Mouse (Mus musculus) forebrain, embryonic 15.5 days (tissue): ENCODE measurements at regions not wholly inside any gene's neighbourhood (a gene's known extent, or its start where the extent isn't known, plus 50 kb on each side); places are given as distances from the start of the nearest gene placed in this dataset.
A peak's percentile ranks its signal among the peaks of the same experiment; 100 is the strongest.

Experiments used
- ATAC-seq: fragments of 200-750 bp; cut with Nextera tagmentation; replicated peaks from 2 replicates; pipeline ENCODE4 v1.8.0; 2017; ENCODE audit warnings: mild to moderate bottlenecking, moderate TSS enrichment, moderate library complexity
- H3K27ac ChIP-seq: fragments of 300-500 bp; sonication (generic); replicated peaks from 2 replicates; pipeline ENCODE4 v1.5.1; 2015; ENCODE audit warnings: mild to moderate bottlenecking, inconsistent platforms
- H3K27me3 ChIP-seq: fragments of 300-500 bp; sonication (generic); 2 replicates; pipeline ENCODE4 v1.6.1; 2015; ENCODE audit warnings: inconsistent platforms
- H3K36me3 ChIP-seq: fragments of 300-500 bp; sonication (generic); 2 replicates; pipeline ENCODE4 v1.6.1; 2015; ENCODE audit warnings: mild to moderate bottlenecking, inconsistent platforms
- H3K4me1 ChIP-seq: fragments of 300-500 bp; sonication (generic); 2 replicates; pipeline ENCODE4 v1.6.1; 2015; ENCODE audit warnings: inconsistent platforms
- H3K4me2 ChIP-seq: fragments of 300-500 bp; sonication (generic); replicated peaks from 2 replicates; pipeline ENCODE4 v1.6.1; 2015; ENCODE audit warnings: mild to moderate bottlenecking, inconsistent platforms
- H3K4me3 ChIP-seq: fragments of 300-500 bp; sonication (generic); 2 replicates; pipeline ENCODE4 v1.5.1; 2015; ENCODE audit warnings: mild to moderate bottlenecking, inconsistent platforms
- H3K9ac ChIP-seq: fragments of 300-500 bp; sonication (generic); replicated peaks from 2 replicates; pipeline ENCODE4 v1.6.1; 2015; ENCODE audit warnings: mild to moderate bottlenecking, inconsistent platforms
- H3K9me3 ChIP-seq: fragments of 300-500 bp; sonication (generic); 2 replicates; pipeline ENCODE4 v1.6.1; 2016; ENCODE audit warnings: inconsistent platforms
- WGBS: fragments of 180-500 bp; shearing (Covaris S2); methylation state at CpG from one replicate; pipeline ENCODE4 v1.1.7; 2015; ENCODE audit warnings: mixed read lengths; 5-methylcytosine and 5-hydroxymethylcytosine counted together

GRCm38 (mm10) chr5:49909483-49909882, 149.3 kb downstream of the Adgra3 start:
- H3K27me3 ChIP-seq, result no peaks in the 10 kb centered on the region
- no peaks in the 10 kb centered on the region for H3K36me3 ChIP-seq
- H3K9ac ChIP-seq, result no peak overlapping the region
- H3K4me2 ChIP-seq, result no peak overlapping the region
- H3K9me3 ChIP-seq, result no peaks in the 10 kb centered on the region
- no peaks in the 10 kb centered on the region for H3K4me1 ChIP-seq
- ATAC-seq, result no peak
- H3K4me3 ChIP-seq, result no peak overlapping the region
- WGBS, result 98% methylated on average over 1 of the region's 1 CpGs
- H3K27ac ChIP-seq, result no peak overlapping the region

DNA sequence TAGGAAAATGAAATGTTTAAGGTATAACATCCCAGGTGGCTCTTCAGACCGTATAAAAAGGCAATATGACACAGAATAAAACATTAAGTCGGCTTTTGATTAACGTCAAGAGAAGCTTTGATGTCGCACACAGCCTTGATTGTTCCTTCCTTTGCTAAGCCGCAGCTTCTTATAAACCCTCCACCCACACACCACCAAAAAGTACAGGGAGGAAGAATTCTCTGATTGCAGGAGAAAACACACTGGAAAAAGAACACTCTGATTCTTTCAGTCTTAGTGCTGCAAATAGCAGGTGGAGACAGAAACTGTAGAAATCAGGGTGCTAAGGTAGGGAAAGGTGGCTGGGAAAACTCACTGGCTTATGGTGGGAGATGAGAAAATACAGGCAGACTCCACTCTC, 162.7 kb downstream of the Adgra3 start:
- H3K27ac ChIP-seq, result no peak overlapping the region
- no peak for ATAC-seq
- H3K9ac ChIP-seq, result no peak overlapping the region
- H3K4me1 ChIP-seq, result no peaks in the 10 kb centered on the region
- no peak overlapping the region for H3K4me3 ChIP-seq
- no peaks in the 10 kb centered on the region for H3K27me3 ChIP-seq
- H3K36me3 ChIP-seq, result no peaks in the 10 kb centered on the region
- WGBS, result 84% methylated on average over 5 of the region's 5 CpGs
- H3K9me3 ChIP-seq, result no peaks in the 10 kb centered on the region
- H3K4me2 ChIP-seq, result no peak overlapping the region

GRCm38 (mm10) chr5:49880383-49880782, 178.4 kb downstream of the Adgra3 start:
- WGBS, result 16% methylated on average over 2 of the region's 2 CpGs
- no peak overlapping the region for H3K4me3 ChIP-seq
- no peak overlapping the region for H3K27ac ChIP-seq
- no peak for ATAC-seq
- H3K36me3 ChIP-seq, result no peaks in the 10 kb centered on the region
- H3K27me3 ChIP-seq, result no peaks in the 10 kb centered on the region
- no peaks in the 10 kb centered on the region for H3K9me3 ChIP-seq
- no peak overlapping the region for H3K4me2 ChIP-seq
- H3K9ac ChIP-seq, result no peak overlapping the region
- no peaks in the 10 kb centered on the region for H3K4me1 ChIP-seq

- WGBS, result 5% methylated on average over 1 of the region's 1 CpGs
- ATAC-seq, result no peak
- Histone ChIP-seq H3K9me3 (no peaks in the 10 kb centered on the region), H3K4me2 (no peak overlapping the region), H3K4me1 (no peaks in the 10 kb centered on the region), H3K36me3 (no peaks in the 10 kb centered on the region), H3K4me3 (no peak overlapping the region), H3K27ac (no peak overlapping the region), H3K27me3 (no peaks in the 10 kb centered on the region), H3K9ac (no peak overlapping the region)
Measured at GRCm38 (mm10) chr5:49876240-49876639, 182.6 kb downstream of the Adgra3 start.

DNA sequence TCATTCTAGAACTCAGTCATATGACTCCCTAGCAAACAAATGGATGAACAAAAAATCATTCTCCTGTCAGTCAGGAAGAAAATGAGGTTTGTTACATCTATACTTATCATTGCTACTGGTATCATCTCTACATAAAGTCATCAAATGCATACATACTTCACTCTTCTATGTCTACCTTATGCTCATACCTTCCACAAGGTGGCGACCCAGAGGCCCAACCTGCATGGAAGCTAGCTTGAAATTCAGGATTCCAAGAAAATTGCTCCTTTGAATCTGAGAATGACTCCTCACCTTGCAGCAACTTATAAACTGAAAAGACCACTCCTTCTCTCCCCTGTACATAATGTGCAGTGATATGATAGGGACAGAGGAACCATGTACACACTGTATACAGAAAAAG, 201.6 kb downstream of the Adgra3 start:
- H3K9ac ChIP-seq, result no peak overlapping the region
- H3K4me1 ChIP-seq, result no peaks in the 10 kb centered on the region
- H3K27me3 ChIP-seq, result no peaks in the 10 kb centered on the region
- WGBS, result 48% methylated on average over 1 of the region's 1 CpGs
- no peak for ATAC-seq
- no peaks in the 10 kb centered on the region for H3K36me3 ChIP-seq
- H3K9me3 ChIP-seq, result no peaks in the 10 kb centered on the region
- no peak overlapping the region for H3K4me2 ChIP-seq
- no peak overlapping the region for H3K4me3 ChIP-seq
- H3K27ac ChIP-seq, result no peak overlapping the region

DNA sequence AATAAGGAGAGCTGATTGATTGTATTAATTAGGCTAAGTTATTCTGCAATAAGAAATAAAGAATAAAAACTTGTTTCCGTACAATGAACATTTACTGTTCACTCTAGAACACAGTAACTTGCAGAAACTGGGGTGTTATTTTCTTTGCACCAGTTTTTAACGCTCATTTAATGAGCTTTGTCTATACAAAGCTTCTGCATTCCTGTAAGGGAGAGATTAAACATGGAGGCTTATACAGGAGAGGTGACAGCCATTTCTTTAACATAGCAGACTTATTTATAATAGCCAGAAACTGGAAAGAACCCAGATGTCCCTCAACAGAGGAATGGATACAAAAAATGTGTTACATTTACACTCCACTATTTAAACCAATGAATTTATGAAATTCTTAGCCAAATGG, 202.8 kb downstream of the Adgra3 start:
- Histone ChIP-seq H3K9me3 (no peaks in the 10 kb centered on the region), H3K4me1 (no peaks in the 10 kb centered on the region), H3K4me3 (no peak overlapping the region), H3K27me3 (no peaks in the 10 kb centered on the region), H3K36me3 (no peaks in the 10 kb centered on the region), H3K4me2 (no peak overlapping the region), H3K27ac (no peak overlapping the region), H3K9ac (no peak overlapping the region)
- WGBS, result 82% methylated on average over 2 of the region's 2 CpGs
- no peak for ATAC-seq

DNA sequence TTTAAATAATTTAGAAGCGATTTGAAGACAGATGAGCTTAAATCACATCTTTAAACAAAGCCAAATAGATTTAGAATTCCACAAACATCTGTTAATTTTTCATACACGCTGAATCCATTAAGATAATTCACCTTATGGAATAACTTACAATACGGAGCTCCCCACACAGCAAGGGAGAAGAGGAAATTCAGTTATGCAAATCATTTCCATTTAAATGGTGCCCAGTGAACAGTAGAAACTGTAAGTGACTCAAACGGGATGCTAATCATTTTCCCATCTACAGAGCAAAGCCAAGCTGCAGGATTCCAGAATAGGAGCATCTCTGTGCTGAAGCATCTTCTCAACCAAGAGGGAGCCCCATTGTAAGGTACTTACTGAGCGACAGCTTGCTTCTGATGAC, 210.1 kb downstream of the Adgra3 start:
- H3K9me3 ChIP-seq, result no peaks in the 10 kb centered on the region
- ATAC-seq, result peak; percentile 48; the same call in 1 of the 2 replicates

DNA sequence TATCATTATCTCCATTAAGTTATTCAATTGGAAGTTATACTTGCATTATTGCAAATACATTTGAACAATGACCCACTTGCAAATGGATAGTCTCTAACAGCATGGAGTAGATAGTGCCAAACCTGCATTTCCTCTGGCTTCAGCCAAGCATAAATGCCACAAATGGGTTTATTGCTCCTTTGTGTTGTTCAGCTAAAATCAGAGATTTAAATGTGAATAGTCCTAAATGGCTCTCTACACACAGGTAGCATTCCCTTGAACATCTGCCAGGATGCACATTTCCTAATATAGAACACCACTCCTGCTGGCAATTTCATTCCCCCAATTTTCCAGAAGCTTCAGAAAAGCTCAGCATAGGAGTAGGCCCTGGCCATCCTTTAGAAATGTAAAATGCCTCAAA, 210.6 kb downstream of the Adgra3 start:
- no peaks in the 10 kb centered on the region for H3K4me1 ChIP-seq
- H3K9ac ChIP-seq, result no peak overlapping the region
- peak; percentile 41; the same call in 1 of the 2 replicates for ATAC-seq
- H3K36me3 ChIP-seq, result no peaks in the 10 kb centered on the region
- no peak overlapping the region for H3K27ac ChIP-seq
- no peaks in the 10 kb centered on the region for H3K27me3 ChIP-seq
- no peak overlapping the region for H3K4me3 ChIP-seq
- no peaks in the 10 kb centered on the region for H3K9me3 ChIP-seq
- no peak overlapping the region for H3K4me2 ChIP-seq

More for the DNA sequence above, 210.1 kb downstream of the Adgra3 start:
- Histone ChIP-seq H3K4me3 (no peak overlapping the region), H3K36me3 (no peaks in the 10 kb centered on the region), H3K27me3 (no peaks in the 10 kb centered on the region), H3K9ac (no peak overlapping the region), H3K4me2 (no peak overlapping the region), H3K27ac (no peak overlapping the region), H3K4me1 (no peaks in the 10 kb centered on the region)
- WGBS, result 48% methylated on average over 5 of the region's 5 CpGs

DNA sequence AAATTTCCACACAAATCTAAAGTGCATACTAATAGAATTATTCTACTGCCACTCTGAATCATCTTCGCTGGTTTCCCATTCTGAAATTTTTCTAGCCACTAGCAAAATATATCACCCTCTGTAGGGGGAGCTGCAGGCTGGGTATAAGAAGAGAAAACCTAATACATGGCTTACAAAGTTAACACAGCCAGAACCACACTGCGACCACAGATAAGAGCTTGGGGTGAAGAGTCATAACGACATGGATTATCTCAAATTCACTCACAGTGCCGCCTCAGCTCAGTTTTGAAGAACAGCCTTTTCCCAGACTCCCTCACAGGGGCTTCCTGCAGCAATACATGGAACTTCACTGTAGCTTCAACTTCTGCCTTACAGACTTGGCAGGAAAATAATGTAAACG, 240.0 kb downstream of the Adgra3 start:
- Histone ChIP-seq H3K36me3 (no peaks in the 10 kb centered on the region), H3K4me2 (no peak overlapping the region), H3K27ac (no peak overlapping the region), H3K9ac (no peak overlapping the region), H3K27me3 (no peaks in the 10 kb centered on the region), H3K9me3 (no peaks in the 10 kb centered on the region), H3K4me3 (no peak overlapping the region), H3K4me1 (no peaks in the 10 kb centered on the region)
- WGBS, result 80% methylated on average over 5 of the region's 5 CpGs
- no peak for ATAC-seq

GRCm38 (mm10) chr5:49816751-49817150, 242.1 kb downstream of the Adgra3 start:
- Histone ChIP-seq H3K36me3 (no peaks in the 10 kb centered on the region), H3K27ac (no peak overlapping the region), H3K9ac (no peak overlapping the region), H3K27me3 (no peaks in the 10 kb centered on the region), H3K9me3 (no peaks in the 10 kb centered on the region), H3K4me2 (no peak overlapping the region), H3K4me3 (no peak overlapping the region), H3K4me1 (peaks cover 4% of the 10 kb centered on the region; the same call in 1 of the 2 replicates)
- ATAC-seq, result no peak
- WGBS, result 78% methylated on average over 3 of the region's 3 CpGs

DNA sequence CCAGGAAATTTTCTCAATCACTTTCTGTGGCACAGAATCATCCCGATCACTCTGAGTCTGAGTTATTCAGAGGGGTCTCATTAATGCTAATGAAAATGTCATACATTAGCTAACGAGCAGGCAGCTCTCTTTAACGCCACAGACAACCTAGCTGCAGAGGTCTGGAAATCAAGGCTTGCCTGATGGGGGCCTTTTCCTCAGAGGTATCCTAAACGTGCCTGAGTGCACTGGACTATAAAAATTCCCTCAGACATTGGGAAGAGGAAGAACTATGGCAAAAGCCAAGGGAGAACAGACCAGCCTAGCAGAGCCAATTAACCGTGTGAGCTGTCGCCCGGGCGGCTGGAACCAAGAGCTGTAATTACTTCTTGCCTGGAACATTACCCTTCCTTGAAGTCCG, 245.5 kb downstream of the Adgra3 start:
- Histone ChIP-seq H3K27ac (no peak overlapping the region), H3K36me3 (no peaks in the 10 kb centered on the region), H3K4me3 (no peak overlapping the region), H3K4me1 (peaks cover 4% of the 10 kb centered on the region; the same call in 1 of the 2 replicates), H3K9me3 (no peaks in the 10 kb centered on the region), H3K27me3 (no peaks in the 10 kb centered on the region), H3K4me2 (no peak overlapping the region), H3K9ac (no peak overlapping the region)
- ATAC-seq, result peak; percentile 40; the same call in 1 of the 2 replicates
- WGBS, result 8% methylated on average over 9 of the region's 9 CpGs

- Histone ChIP-seq H3K9me3 (no peaks in the 10 kb centered on the region), H3K4me2 (no peak overlapping the region), H3K4me3 (no peak overlapping the region), H3K9ac (no peak overlapping the region), H3K27ac (no peak overlapping the region), H3K27me3 (no peaks in the 10 kb centered on the region), H3K36me3 (no peaks in the 10 kb centered on the region), H3K4me1 (0 out of 2 replicates have a peak, but pooled peaks cover 2% of the 10 kb centered on the region)
- ATAC-seq, result no peak
- WGBS, result 78% methylated on average over 11 of the region's 11 CpGs
Measured at GRCm38 (mm10) chr5:49788494-49789160, 263.9 kb upstream of the Kcnip4 start.

GRCm38 (mm10) chr5:49783728-49784127, 259.0 kb upstream of the Kcnip4 start:
- H3K27me3 ChIP-seq, result no peaks in the 10 kb centered on the region
- H3K9me3 ChIP-seq, result no peaks in the 10 kb centered on the region
- H3K9ac ChIP-seq, result no peak overlapping the region
- peak; percentile 93 for ATAC-seq
- no peak overlapping the region for H3K4me3 ChIP-seq
- H3K4me1 ChIP-seq, result 0 out of 2 replicates have a peak, but pooled peaks cover 5% of the 10 kb centered on the region
- no peaks in the 10 kb centered on the region for H3K36me3 ChIP-seq
- 27% methylated on average over 3 of the region's 3 CpGs for WGBS
- no peak overlapping the region for H3K27ac ChIP-seq
- H3K4me2 ChIP-seq, result no peak overlapping the region
